Mouse (Mus musculus): ENCODE results near the gene Scrt2. TPM values are rescaled to one million over a fixed set of nuclear protein-coding genes. Genes with fewer than 3 reads are reported as not detected.

Scrt2 gene
- 7.5 and 9.2 TPM in 2 replicates for polyA plus RNA-seq (2015; fragmentation: Nextera tagmentation; extraction: Ambion mirVana)

DNA sequence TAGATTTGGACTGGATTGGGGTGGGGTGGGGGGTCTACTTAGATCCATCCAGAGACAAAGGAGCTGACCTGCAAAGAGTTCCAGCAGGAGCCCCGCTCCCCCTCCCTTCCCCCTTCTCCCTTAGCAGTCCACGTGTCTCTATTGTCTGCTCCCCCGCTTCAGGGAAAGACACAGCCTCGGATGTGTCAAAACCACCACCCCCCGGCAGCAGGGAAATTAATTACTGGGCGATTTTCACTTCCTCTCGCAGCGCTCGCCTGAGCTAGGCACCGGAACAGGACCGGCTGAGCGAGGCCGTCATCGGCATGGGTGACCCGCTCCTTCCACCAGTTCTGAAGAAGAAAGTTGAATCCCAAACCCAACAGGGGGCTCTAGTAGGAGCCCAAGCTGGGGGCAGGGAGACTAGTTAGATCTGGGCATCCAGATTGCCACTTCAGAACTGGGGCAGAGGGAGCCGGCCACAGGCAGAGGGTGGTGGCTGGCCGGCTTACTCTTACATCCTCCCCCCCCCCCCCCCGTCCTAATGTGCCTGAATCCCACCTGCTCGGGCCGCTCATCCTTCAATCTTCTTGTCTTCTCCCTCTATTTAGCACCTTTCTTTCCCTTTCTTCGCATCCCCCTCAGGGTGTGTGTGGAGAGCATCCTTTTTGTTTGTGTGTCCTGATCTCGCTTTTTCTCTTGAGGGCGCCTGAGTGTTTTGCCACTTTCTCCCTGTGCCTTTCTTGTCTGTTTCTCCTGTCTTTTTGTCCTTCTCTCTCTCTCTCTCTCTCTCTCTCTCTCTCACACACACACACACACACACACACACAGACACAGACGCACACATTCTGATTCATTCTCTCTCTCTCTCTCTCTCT lies at the start of gene Scrt2:
Gene Scrt2, plus strand, starts transcription at position 845 of the 857 bp plus-strand sequence.
- Histone ChIP-seq H3K27me3 (replicated peaks) (no peaks in the 10 kb centered on the region), H3K4me1 (peaks cover 58% of the 10 kb centered on the region), H3K9me3 (replicated peaks) (no peaks in the 10 kb centered on the region), H3K27ac (replicated peaks) (peak within 1 kb of the TSS; percentile 95), H3K36me3 (no peaks in the 10 kb centered on the region; the same call in 1 of the 2 replicates), H3K4me2 (peak within 1 kb of the TSS; percentile 81), H3K4me3 (replicated peaks) (peak within 1 kb of the TSS; percentile 72), H3K9ac (replicated peaks) (peak within 1 kb of the TSS; percentile 82)
- ATAC-seq (ENCODE audit: low FRiP score) = peak; percentile 58
- 0% methylated on average over 24 of the region's 24 CpGs for WGBS

DNA sequence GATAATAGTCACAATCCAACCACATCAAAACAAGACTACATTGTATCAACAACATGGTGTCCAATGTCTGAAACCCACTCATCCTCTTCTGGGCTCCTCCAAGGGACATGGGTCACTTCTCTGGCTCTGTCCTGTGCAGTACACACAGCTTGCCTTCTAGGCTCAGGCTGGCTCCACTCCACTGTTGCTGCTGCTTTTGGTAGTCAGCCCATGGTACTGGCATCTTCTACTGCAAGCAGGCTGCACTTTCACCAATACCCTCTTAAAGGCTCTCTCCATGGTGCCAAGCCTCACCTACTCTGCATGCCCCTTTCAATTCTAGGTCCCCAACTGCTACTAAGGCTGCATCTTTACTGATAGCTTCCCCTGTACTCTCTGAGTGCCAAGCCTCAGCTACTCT lies 41.2 kb upstream of the Scrt2 start:
- ATAC-seq (ENCODE audit: low FRiP score) = no peak
- Histone ChIP-seq H3K9me3 (replicated peaks) (0 out of 2 replicates have a peak, but pooled peaks cover 8% of the 10 kb centered on the region), H3K36me3 (no peaks in the 10 kb centered on the region), H3K4me2 (no peak overlapping the region), H3K4me3 (replicated peaks) (no peak overlapping the region), H3K27me3 (replicated peaks) (peaks cover 6% of the 10 kb centered on the region; the same call in 1 of the 2 replicates), H3K27ac (replicated peaks) (no peak overlapping the region), H3K9ac (replicated peaks) (no peak overlapping the region), H3K4me1 (no peaks in the 10 kb centered on the region)

DNA sequence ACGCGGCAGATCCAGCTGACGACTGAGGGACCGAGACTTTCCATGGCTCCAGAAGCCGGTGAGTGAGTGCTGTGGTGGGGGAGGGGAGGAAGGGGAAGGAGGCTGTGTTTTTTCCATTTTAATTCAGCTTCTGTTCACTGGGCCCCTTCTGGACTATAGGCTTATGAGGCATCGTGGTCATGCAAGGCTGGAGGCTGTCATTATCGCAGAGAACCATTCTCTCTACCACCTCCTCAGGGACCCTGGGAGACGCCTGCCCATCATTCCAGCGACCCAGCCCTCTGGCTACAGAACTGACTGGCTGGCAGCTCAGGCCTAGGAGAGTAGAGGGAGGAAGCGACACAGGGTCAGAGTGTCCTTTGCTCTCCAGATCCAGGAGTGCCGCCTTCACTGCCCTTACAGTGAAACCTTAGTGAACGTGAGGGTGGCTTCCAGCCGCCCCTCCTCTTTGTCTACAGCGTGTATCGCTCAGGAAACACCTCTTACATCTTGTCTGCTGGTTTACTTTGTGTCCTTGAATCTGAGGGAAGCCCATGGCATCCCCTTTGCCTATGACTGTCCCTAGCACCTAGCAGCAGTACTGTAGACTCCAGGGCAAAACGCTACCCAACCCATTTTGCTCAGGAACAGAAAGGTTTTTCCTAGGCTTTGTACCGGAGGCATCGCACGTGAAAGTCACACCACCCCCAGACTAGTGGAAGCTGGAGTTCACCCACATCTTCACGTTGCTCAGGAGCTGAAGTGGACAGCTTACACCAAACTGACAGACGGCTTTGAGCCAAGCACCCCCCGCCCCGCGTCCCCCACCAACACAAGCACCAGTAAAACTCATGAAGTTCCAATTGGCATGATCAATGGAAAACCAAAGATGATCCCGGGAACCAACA lies 34.0 kb upstream of the Scrt2 start:
- 2% methylated on average over 25 of the region's 25 CpGs for WGBS
- Histone ChIP-seq H3K4me2 (peak overlapping the region; percentile 97), H3K9ac (replicated peaks) (no peak overlapping the region), H3K36me3 (no peaks in the 10 kb centered on the region), H3K4me1 (peaks cover 47% of the 10 kb centered on the region), H3K27me3 (replicated peaks) (no peaks in the 10 kb centered on the region; the same call in 1 of the 2 replicates), H3K27ac (replicated peaks) (peak overlapping the region; percentile 68), H3K4me3 (replicated peaks) (no peak overlapping the region), H3K9me3 (replicated peaks) (no peaks in the 10 kb centered on the region)
- peak; percentile 15; the same call in 1 of the 2 replicates for ATAC-seq (ENCODE audit: low FRiP score)

DNA sequence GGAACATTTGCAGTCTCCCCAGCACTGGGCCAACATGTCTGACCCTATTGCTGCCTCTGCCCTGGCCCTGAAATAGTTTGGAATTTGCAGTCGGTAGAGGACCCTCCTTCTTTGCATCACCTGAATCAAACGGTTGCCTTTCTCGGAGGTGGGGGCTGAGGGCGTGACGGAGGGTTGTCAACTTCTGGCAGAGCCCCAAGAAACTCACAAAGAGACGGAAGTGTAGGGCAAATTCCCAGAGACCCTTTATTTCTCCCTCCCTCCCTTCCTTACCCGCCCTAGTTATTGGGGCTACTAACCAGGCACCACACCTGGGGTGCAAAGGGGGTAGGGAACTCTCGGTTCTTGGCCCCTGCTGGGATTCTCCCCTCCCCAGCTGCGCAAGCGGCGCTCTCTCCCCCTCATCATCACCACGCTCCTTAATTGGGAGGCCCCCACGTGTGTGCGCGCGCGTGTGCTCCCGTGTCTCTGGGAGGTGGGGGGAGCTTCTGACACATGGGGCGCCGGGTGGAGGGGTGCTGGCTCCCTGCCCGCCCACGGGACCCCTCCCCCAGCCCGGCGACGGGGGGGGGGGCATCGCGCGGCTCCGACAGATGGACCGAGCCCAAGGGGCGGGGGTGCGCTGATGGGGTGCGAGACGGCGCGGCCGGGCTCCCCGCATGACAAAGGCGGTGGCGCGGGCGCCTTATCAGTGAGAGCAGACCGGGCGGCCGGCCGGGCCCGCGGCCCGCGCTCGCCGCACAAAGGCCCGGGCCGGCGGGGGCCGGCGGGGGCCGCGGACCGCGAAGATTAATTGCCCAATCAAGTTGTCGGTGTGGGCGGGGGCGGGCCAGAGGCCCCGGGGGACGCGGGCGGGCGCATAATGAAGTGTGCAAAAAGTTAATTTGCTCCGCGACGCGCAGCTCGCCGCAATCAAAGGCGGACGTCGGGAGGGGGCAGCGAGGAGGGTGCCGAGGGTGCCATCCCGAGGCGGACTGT lies 33.0 kb upstream of the Scrt2 start:
- WGBS = under 1% methylated on average over 71 of the region's 82 CpGs
- ATAC-seq (ENCODE audit: low FRiP score) = peak; percentile 56; the same call in 1 of the 2 replicates

DNA sequence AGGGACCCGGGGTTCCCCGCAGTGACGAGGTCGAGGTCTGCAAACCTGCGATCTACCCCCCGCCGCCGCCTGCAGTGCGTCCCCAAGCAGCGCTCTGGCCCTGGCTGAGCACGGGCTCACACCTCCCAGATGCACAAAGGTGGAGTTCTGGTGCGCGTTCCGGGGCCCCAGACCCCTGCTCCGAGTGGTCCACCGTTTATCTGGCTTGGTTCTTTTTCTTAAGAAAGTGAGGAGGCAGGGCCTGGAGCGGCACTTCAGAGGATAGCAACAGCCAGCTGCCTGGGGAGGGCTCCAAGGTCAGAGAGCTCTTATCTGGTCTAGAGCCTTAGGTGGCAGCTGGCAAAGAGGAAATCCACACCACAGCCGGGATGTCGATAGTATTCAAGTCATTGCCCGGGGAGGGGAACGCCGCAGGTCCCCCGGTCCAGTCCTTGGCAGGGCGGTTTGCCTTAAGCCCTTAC lies 32.3 kb upstream of the Scrt2 start:
- H3K9me3 ChIP-seq (replicated peaks) = no peaks in the 10 kb centered on the region
- H3K36me3 ChIP-seq = no peaks in the 10 kb centered on the region
- peak overlapping the region; percentile 97 for H3K4me2 ChIP-seq
- H3K9ac ChIP-seq (replicated peaks) = peak overlapping the region; percentile 68
- H3K27me3 ChIP-seq (replicated peaks) = peaks cover 2% of the 10 kb centered on the region; the same call in 1 of the 2 replicates
- H3K4me1 ChIP-seq = peaks cover 47% of the 10 kb centered on the region
- peak overlapping the region; percentile 51 for H3K4me3 ChIP-seq (replicated peaks)
- under 1% methylated on average over 24 of the region's 24 CpGs for WGBS
- peak overlapping the region; percentile 68 for H3K27ac ChIP-seq (replicated peaks)
- peak; percentile 23; the same call in 1 of the 2 replicates for ATAC-seq (ENCODE audit: low FRiP score)

More for the DNA sequence above, 33.0 kb upstream of the Scrt2 start:
- peak overlapping the region; percentile 68 for H3K9ac ChIP-seq (replicated peaks)
- no peaks in the 10 kb centered on the region for H3K9me3 ChIP-seq (replicated peaks)
- H3K27ac ChIP-seq (replicated peaks) = peak overlapping the region; percentile 68
- H3K4me3 ChIP-seq (replicated peaks) = peak overlapping the region; percentile 51
- peaks cover 47% of the 10 kb centered on the region for H3K4me1 ChIP-seq
- H3K27me3 ChIP-seq (replicated peaks) = no peaks in the 10 kb centered on the region; the same call in 1 of the 2 replicates
- H3K4me2 ChIP-seq = peak overlapping the region; percentile 97
- H3K36me3 ChIP-seq = no peaks in the 10 kb centered on the region

DNA sequence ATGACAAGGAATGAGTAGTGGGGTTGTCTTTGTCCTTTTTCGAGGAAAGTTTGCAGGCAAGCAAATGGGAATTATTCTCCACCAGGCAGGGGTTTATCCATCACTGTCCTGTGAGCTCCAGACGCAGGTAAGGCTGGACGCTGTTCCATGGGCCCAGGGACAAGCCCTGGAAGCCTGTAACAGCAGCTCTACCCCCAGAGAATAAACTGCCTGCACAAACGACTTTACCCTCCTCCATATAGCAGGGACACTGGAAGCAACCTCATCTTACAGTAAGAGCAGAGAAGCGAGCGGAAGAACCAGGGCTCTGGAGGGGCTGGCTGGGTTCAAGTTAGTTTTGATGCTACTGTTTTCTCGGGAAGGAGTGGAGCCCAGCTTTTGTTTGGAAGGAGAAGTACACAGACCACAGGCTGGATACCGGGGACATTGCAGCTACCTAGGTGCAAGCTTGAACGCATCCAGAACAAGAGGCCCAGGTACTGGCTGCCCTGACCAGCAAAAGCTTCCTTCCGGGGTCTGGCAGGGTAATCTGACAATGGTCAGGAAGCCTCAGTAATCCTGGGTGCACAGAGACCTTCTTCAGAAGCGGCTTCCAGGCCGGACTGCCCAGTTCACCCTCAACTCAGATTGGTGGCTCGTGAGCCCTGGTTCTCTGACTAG lies 31.6 kb upstream of the Scrt2 start:
- peaks cover 47% of the 10 kb centered on the region for H3K4me1 ChIP-seq
- no peak for ATAC-seq (ENCODE audit: low FRiP score)
- peak overlapping the region; percentile 68 for H3K27ac ChIP-seq (replicated peaks)
- no peaks in the 10 kb centered on the region for H3K36me3 ChIP-seq
- H3K27me3 ChIP-seq (replicated peaks) = 0 out of 2 replicates have a peak, but pooled peaks cover 7% of the 10 kb centered on the region
- WGBS = 7% methylated on average over 13 of the region's 13 CpGs
- peak overlapping the region; percentile 97 for H3K4me2 ChIP-seq
- H3K9ac ChIP-seq (replicated peaks) = peak overlapping the region; percentile 68; the same call in 1 of the 2 replicates
- no peaks in the 10 kb centered on the region for H3K9me3 ChIP-seq (replicated peaks)
- H3K4me3 ChIP-seq (replicated peaks) = no peak overlapping the region

DNA sequence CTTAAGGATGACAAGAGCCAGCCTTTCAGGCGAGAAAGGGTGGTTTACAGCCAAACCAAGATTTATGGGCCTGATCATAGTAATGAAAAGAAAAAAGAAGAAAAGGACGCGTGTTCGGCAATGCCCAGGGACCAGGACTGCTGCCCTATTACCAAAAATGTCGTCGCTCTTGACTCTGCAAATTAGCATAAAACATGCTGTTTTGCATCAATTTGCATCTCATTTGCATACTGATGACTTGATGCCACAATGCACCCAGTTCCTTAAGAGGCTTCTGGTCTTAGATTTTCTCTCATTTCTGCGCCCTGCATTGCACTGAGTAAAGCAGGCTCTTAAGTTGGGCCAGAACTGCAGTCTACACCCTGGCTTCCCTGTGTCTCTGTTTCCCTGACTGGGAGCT lies 31.0 kb upstream of the Scrt2 start:
- Histone ChIP-seq H3K27me3 (replicated peaks) (0 out of 2 replicates have a peak, but pooled peaks cover 7% of the 10 kb centered on the region), H3K4me3 (replicated peaks) (no peak overlapping the region), H3K4me2 (peak overlapping the region; percentile 97), H3K36me3 (no peaks in the 10 kb centered on the region), H3K4me1 (peaks cover 47% of the 10 kb centered on the region), H3K27ac (replicated peaks) (peak overlapping the region; percentile 68), H3K9me3 (replicated peaks) (no peaks in the 10 kb centered on the region), H3K9ac (replicated peaks) (no peak overlapping the region)
- peak; percentile 47; the same call in 1 of the 2 replicates for ATAC-seq (ENCODE audit: low FRiP score)
- WGBS = 4% methylated on average over 7 of the region's 7 CpGs

DNA sequence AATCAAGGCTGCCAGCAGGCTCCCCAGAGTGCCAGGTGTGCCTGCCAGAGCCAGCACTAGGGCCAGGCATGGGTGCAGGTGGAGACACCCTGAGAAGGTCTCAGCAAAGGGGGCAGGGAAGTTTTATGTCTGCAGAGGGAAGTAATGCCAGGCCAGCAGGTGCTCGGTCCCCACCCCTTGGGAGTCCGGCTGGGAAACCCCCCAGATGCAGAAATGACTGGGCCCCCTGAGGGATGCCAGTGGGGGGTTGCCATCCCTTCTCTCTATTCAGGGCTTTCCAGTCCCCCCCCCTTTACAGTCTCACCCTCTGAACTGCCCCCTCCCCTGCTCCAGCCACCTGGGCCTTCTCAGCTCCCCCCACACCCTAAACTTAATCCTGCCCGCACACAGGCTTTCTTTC lies 29.3 kb upstream of the Scrt2 start:
- WGBS = 48% methylated on average over 3 of the region's 3 CpGs
- 0 out of 2 replicates have a peak, but pooled peaks cover 7% of the 10 kb centered on the region for H3K27me3 ChIP-seq (replicated peaks)
- H3K36me3 ChIP-seq = no peaks in the 10 kb centered on the region
- H3K4me3 ChIP-seq (replicated peaks) = no peak overlapping the region
- ATAC-seq (ENCODE audit: low FRiP score) = no peak
- peaks cover 52% of the 10 kb centered on the region for H3K4me1 ChIP-seq
- H3K9me3 ChIP-seq (replicated peaks) = no peaks in the 10 kb centered on the region
- peak overlapping the region; percentile 9; the same call in 1 of the 2 replicates for H3K27ac ChIP-seq (replicated peaks)
- H3K4me2 ChIP-seq = no peak overlapping the region
- 0 out of 2 replicates have a peak overlapping the region, but pooled peaks have one; percentile 7 for H3K9ac ChIP-seq (replicated peaks)

DNA sequence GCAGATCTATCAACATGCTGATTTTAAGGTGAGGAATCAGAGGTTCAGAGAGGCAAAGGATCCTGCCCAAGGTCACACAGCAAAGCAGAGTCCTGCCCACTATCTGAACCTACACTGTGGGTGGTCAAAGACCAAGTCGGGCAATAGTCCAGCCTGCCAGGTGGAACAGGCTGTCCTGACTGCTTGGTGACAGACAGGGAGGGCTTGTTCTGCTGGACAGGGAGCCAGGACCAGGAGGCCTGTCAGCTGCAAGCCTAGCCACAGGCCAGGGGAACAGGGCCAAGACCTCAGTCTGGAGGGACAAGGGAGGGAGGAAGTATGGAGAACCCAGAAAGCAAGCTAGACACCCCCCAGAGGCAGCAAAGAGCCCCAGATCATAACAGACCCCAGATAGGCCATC lies 25.9 kb upstream of the Scrt2 start:
- 0 out of 2 replicates have a peak, but pooled peaks cover 7% of the 10 kb centered on the region for H3K27me3 ChIP-seq (replicated peaks)
- ATAC-seq (ENCODE audit: low FRiP score) = no peak
- H3K27ac ChIP-seq (replicated peaks) = no peak overlapping the region
- no peak overlapping the region for H3K4me3 ChIP-seq (replicated peaks)
- H3K9ac ChIP-seq (replicated peaks) = no peak overlapping the region
- peaks cover 18% of the 10 kb centered on the region for H3K4me1 ChIP-seq
- WGBS = 67% methylated on average over 1 of the region's 1 CpGs
- no peaks in the 10 kb centered on the region for H3K36me3 ChIP-seq
- H3K4me2 ChIP-seq = no peak overlapping the region
- no peaks in the 10 kb centered on the region for H3K9me3 ChIP-seq (replicated peaks)

All from neural tube, embryonic 15.5 days (tissue).